In genomic region chr6:148391286-148391685, GRCm38 (mm10) we compare ENCODE assay signal across 11 mouse cellular contexts. TPM values are rescaled to one million over a fixed set of nuclear protein-coding genes. Genes with fewer than 3 reads are reported as not detected.
DNase-seq lines count a peak whose midpoint lies in the region.
"Had no signal": no experiment of that assay in that cellular context is flagged by ENCODE, and none has a peak within 500 bp of the region (broad histone marks: within the 10 kb centered on the region; RNA-seq: fewer than 3 reads in every experiment).

No protein-coding gene starts in this region.

- no peaks in the 10 kb centered on the region; the same call in 1 of the 2 replicates for H3K27me3 ChIP-seq in heart, embryonic 10.5 days (ENCODE audit: insufficient read depth, poor library complexity, severe bottlenecking)
- H3K27me3 ChIP-seq: CH12.LX; liver, embryonic 13.5 days had no signal

- peaks cover 17% of the 10 kb centered on the region for H3K4me1 ChIP-seq in heart, embryonic 10.5 days
- H3K4me1 ChIP-seq: liver, embryonic 13.5 days had no signal

- no peak overlapping the region for H3K4me3 ChIP-seq in heart, embryonic 10.5 days
- H3K4me3 ChIP-seq: liver, embryonic 13.5 days had no signal

- no peaks in the 10 kb centered on the region for H3K9me3 ChIP-seq in heart, embryonic 10.5 days
- H3K9me3 ChIP-seq: liver, embryonic 13.5 days had no signal

- no peaks in the 10 kb centered on the region for H3K36me3 ChIP-seq in heart, embryonic 10.5 days
- H3K36me3 ChIP-seq: liver, embryonic 13.5 days had no signal

- peak; percentile 95 for DNase-seq in heart, adult 11 months
- DNase-seq in heart, postnatal 25 days (ENCODE audit: low spot score): no peak
- no peak for DNase-seq in heart, embryonic 10.5 days (ENCODE audit: low spot score)
- DNase-seq in kidney, adult 9 months: peak; percentile 44
- peak; percentile 31 to 55 for DNase-seq in lung, postnatal 4 days
- DNase-seq in right cerebral cortex, adult 18-20 months: no peak
- no peak for DNase-seq in gastrocnemius, postnatal 4 days (ENCODE audit: low spot score in 2 of 2)
- DNase-seq in gastrocnemius, postnatal 36 days: no peak
- DNase-seq: liver, embryonic 13.5 days; right cerebral cortex, postnatal 4 days had no signal

- H3K27ac ChIP-seq in heart, embryonic 10.5 days: peak overlapping the region; percentile 33; the same call in 1 of the 2 replicates
- H3K27ac ChIP-seq: liver, embryonic 13.5 days had no signal

- intact Hi-C loops in heart, postnatal 25 days (cut with DNase I): loop anchor here (1.0 kb wide), 1 partner anchor 13 kb away; no protein-coding TSS in a partner anchor
- intact Hi-C loops in gastrocnemius, postnatal 36 days (cut with DNase I): no loop called here

- 79% methylated on average over 7 of the region's 7 CpGs for WGBS in heart, embryonic 10.5 days

RNA-seq across cellular contexts. Expression of gene Tmtc1, which starts 52.9 kb away (rescaled TPM):
- 10 to 100 TPM; 90.6 to 92.3 TPM for total RNA-seq in heart, postnatal 25 days (2021)
- 1.1 and 1.4 TPM in 2 replicates for polyA plus RNA-seq in heart, embryonic 10.5 days (2016; fragmentation: Nextera tagmentation; extraction: Ambion mirVana)
- 10 to 100 TPM; 27.4 to 30.2 TPM for total RNA-seq in gastrocnemius, postnatal 4 days (2021)
- 10 to 100 TPM; 51.0 to 60.8 TPM for total RNA-seq in gastrocnemius, postnatal 36 days (2021)

Comparison
In these comparisons a context has a peak if more than half of its experiments do, and no peak if none do; other contexts are left out.
1. DNase-seq: peak in heart, adult 11 months (single experiment), kidney, adult 9 months (single experiment) and lung, postnatal 4 days (2 of 2); none in heart, postnatal 25 days (single experiment), heart, embryonic 10.5 days (single experiment), right cerebral cortex, adult 18-20 months (single experiment), gastrocnemius, postnatal 4 days (0 of 2) and gastrocnemius, postnatal 36 days (0 of 2).